Mouse (Mus musculus) heart, postnatal 0 days (tissue): ENCODE measurements around the gene Tnrc6b.

ENCODE experiments used
- CTCF ChIP-seq: IDR thresholded peaks from 2 replicates; pipeline ENCODE4 v1.5.1; 2016; ENCODE audit warnings: antibody characterized with exemption, control low read depth, low read depth
- EP300 ChIP-seq: IDR thresholded peaks from 2 replicates; pipeline ENCODE4 v1.6.1; 2016; ENCODE audit warnings: antibody characterized with exemption, low read depth

- TF ChIP-seq CTCF, result no peak
- TF ChIP-seq EP300, result no peak
Measured at GRCm38 (mm10) chr15:80701481-80702257, 9.4 kb upstream of the Tnrc6b start.
